Mouse (Mus musculus): ENCODE data around the gene Poldip2. TPM values are rescaled to one million over a fixed set of nuclear protein-coding genes. Genes with fewer than 3 reads are reported as not detected.

Poldip2 gene
- polyA plus RNA-seq, 1 experiment from 2014 or later, result 192 TPM

- H3K27me3 ChIP-seq (ENCODE audit: insufficient read depth, low read length), result no peaks in the 10 kb centered on the region
- H3K4me2 ChIP-seq (replicated peaks; ENCODE audit: low read depth, low read length), result peak within 1 kb of the TSS; percentile 74
- H3K36me3 ChIP-seq (ENCODE audit: insufficient read depth, low read length), result no peaks in the 10 kb centered on the region; the same call in 1 of the 2 replicates
- ATAC-seq (ENCODE audit: low FRiP score, low TSS enrichment), result peak; percentile 100
- H3K27ac ChIP-seq (ENCODE audit: low read length), result peak within 1 kb of the TSS; percentile 77
- peak within 1 kb of the TSS; percentile 71 for H3K4me3 ChIP-seq (ENCODE audit: low read length)
- peaks cover 13% of the 10 kb centered on the region for H3K4me1 ChIP-seq (ENCODE audit: insufficient read depth, low read length)
- H3K9me3 ChIP-seq (ENCODE audit: low read length), result peaks cover 3% of the 10 kb centered on the region; the same call in 1 of the 2 replicates
- under 1% methylated on average over 60 of the region's 60 CpGs for WGBS
- peak within 1 kb of the TSS; percentile 80 for H3K9ac ChIP-seq (replicated peaks; ENCODE audit: low read length)
Observed at GRCm38 (mm10) chr11:78550168-78551058, 38.4 kb downstream of the Poldip2 start, which contains the start of gene Tmem97. Gene Tmem97, minus strand, starts transcription at chr11:78550777.

DNA sequence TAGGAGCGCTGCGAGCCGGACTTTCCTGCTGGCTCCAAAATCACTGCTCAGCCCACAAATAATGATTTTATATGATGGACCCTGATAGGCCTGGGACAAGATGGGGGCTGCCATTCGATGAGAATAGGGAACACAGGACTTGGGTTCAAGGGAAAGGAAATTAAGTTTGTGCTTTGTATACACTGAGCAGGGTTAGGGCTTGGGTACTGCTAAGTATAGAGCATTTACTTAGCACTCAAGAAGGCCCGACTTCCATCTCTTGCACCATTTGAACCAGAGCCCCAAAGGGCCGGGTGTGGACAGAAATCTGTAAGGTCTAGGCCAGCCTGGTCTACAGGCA lies 39.0 kb downstream of the Poldip2 start:
- peak overlapping the region; percentile 71 for H3K4me3 ChIP-seq (ENCODE audit: low read length)
- ATAC-seq (ENCODE audit: low FRiP score, low TSS enrichment), result peak; percentile 28
- 36% methylated on average over 6 of the region's 6 CpGs for WGBS

DNA sequence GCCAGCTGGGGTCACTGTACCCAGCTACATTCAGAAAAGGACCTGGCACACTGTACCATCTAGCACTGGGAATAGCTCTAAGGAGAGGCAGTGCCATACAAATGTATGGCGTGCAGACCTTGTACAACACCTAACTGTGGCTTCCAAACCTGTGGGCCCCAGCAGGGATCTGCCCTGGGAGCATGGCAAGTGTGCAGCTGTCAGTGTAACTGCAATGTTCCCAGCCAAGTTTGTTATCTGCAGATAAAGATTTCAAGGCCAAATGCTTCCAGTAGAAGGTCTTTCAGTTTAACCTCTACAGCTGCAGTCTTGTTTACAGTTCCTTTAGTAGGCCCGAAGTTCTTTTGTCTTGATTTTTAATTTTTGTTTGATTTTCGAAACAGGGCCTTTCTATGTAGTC lies 43.6 kb downstream of the Poldip2 start:
- Histone ChIP-seq H3K27me3 (ENCODE audit: insufficient read depth, low read length) (no peaks in the 10 kb centered on the region), H3K9ac (replicated peaks; ENCODE audit: low read length) (no peak overlapping the region), H3K27ac (ENCODE audit: low read length) (no peak overlapping the region), H3K4me1 (ENCODE audit: insufficient read depth, low read length) (no peaks in the 10 kb centered on the region), H3K4me2 (replicated peaks; ENCODE audit: low read depth, low read length) (no peak overlapping the region), H3K36me3 (ENCODE audit: insufficient read depth, low read length) (no peaks in the 10 kb centered on the region), H3K4me3 (ENCODE audit: low read length) (no peak overlapping the region), H3K9me3 (ENCODE audit: low read length) (peaks cover 3% of the 10 kb centered on the region; the same call in 1 of the 2 replicates)
- 77% methylated on average over 3 of the region's 3 CpGs for WGBS
- ATAC-seq (ENCODE audit: low FRiP score, low TSS enrichment), result no peak

More for the DNA sequence above, 39.0 kb downstream of the Poldip2 start:
- H3K27ac ChIP-seq (ENCODE audit: low read length), result peak overlapping the region; percentile 64
- peaks cover 3% of the 10 kb centered on the region; the same call in 1 of the 2 replicates for H3K9me3 ChIP-seq (ENCODE audit: low read length)
- peak overlapping the region; percentile 80 for H3K9ac ChIP-seq (replicated peaks; ENCODE audit: low read length)
- H3K27me3 ChIP-seq (ENCODE audit: insufficient read depth, low read length), result no peaks in the 10 kb centered on the region
- H3K36me3 ChIP-seq (ENCODE audit: insufficient read depth, low read length), result no peaks in the 10 kb centered on the region
- H3K4me1 ChIP-seq (ENCODE audit: insufficient read depth, low read length), result peaks cover 13% of the 10 kb centered on the region
- H3K4me2 ChIP-seq (replicated peaks; ENCODE audit: low read depth, low read length), result peak overlapping the region; percentile 74

DNA sequence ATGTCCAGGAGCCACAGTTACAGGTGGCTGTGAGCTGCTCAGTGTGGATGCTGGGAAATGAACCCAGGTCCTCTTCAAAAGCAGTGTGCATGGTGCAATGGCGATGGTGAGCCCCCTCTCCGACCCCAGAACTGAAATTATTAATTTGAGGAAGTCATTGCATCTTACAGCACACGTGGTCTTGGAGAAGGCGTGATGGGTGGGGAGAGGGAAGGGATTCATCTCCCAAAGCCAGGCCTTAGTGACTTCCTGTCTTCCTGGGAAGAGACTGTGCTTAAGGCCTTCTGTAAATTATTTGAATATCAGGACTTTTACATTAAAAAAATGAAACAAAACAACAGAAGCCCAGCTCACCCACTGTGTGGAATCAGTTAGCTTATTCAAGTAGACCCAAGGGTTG lies 44.1 kb downstream of the Poldip2 start:
- H3K4me2 ChIP-seq (replicated peaks; ENCODE audit: low read depth, low read length), result no peak overlapping the region
- no peak for ATAC-seq (ENCODE audit: low FRiP score, low TSS enrichment)
- no peaks in the 10 kb centered on the region for H3K4me1 ChIP-seq (ENCODE audit: insufficient read depth, low read length)
- H3K9me3 ChIP-seq (ENCODE audit: low read length), result peaks cover 3% of the 10 kb centered on the region; the same call in 1 of the 2 replicates
- no peaks in the 10 kb centered on the region for H3K36me3 ChIP-seq (ENCODE audit: insufficient read depth, low read length)
- WGBS, result 71% methylated on average over 4 of the region's 4 CpGs
- no peak overlapping the region for H3K9ac ChIP-seq (replicated peaks; ENCODE audit: low read length)
- no peak overlapping the region for H3K27ac ChIP-seq (ENCODE audit: low read length)
- H3K27me3 ChIP-seq (ENCODE audit: insufficient read depth, low read length), result no peaks in the 10 kb centered on the region
- H3K4me3 ChIP-seq (ENCODE audit: low read length), result no peak overlapping the region

DNA sequence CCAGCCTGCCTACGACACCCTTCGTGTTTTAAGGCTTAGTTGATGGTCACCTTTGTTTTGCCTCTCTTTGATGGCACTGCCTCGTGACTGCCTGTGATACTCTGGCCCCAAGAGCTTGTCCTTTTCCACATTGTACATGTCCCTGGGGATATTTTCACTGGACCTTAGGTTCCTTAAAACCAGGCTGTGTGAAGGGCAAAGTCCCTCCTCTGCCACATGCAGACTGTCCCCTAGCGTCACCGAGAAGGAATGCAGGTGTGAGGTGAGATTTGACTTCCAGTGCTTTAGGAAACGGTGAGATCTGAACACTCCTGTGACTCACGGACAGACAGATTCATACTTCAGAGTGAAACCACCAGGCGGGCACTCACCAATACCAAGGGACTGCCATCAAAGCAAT lies 45.2 kb downstream of the Poldip2 start:
- Histone ChIP-seq H3K9me3 (ENCODE audit: low read length) (peaks cover 3% of the 10 kb centered on the region; the same call in 1 of the 2 replicates), H3K4me2 (replicated peaks; ENCODE audit: low read depth, low read length) (no peak overlapping the region), H3K4me3 (ENCODE audit: low read length) (no peak overlapping the region), H3K36me3 (ENCODE audit: insufficient read depth, low read length) (no peaks in the 10 kb centered on the region), H3K27ac (ENCODE audit: low read length) (no peak overlapping the region), H3K27me3 (ENCODE audit: insufficient read depth, low read length) (no peaks in the 10 kb centered on the region), H3K4me1 (ENCODE audit: insufficient read depth, low read length) (no peaks in the 10 kb centered on the region), H3K9ac (replicated peaks; ENCODE audit: low read length) (no peak overlapping the region)
- no peak for ATAC-seq (ENCODE audit: low FRiP score, low TSS enrichment)
- WGBS, result 51% methylated on average over 8 of the region's 8 CpGs

- peak; percentile 73 for ATAC-seq (ENCODE audit: low FRiP score, low TSS enrichment)
- H3K4me3 ChIP-seq (ENCODE audit: low read length), result no peak overlapping the region
- no peaks in the 10 kb centered on the region for H3K4me1 ChIP-seq (ENCODE audit: insufficient read depth, low read length)
- no peak overlapping the region for H3K9ac ChIP-seq (replicated peaks; ENCODE audit: low read length)
- no peak overlapping the region for H3K27ac ChIP-seq (ENCODE audit: low read length)
- H3K4me2 ChIP-seq (replicated peaks; ENCODE audit: low read depth, low read length), result no peak overlapping the region
- 13% methylated on average over 4 of the region's 4 CpGs for WGBS
- no peaks in the 10 kb centered on the region for H3K36me3 ChIP-seq (ENCODE audit: insufficient read depth, low read length)
- H3K9me3 ChIP-seq (ENCODE audit: low read length), result no peaks in the 10 kb centered on the region
- H3K27me3 ChIP-seq (ENCODE audit: insufficient read depth, low read length), result no peaks in the 10 kb centered on the region
Observed at GRCm38 (mm10) chr11:78560447-78560846, 48.5 kb downstream of the Poldip2 start.

DNA sequence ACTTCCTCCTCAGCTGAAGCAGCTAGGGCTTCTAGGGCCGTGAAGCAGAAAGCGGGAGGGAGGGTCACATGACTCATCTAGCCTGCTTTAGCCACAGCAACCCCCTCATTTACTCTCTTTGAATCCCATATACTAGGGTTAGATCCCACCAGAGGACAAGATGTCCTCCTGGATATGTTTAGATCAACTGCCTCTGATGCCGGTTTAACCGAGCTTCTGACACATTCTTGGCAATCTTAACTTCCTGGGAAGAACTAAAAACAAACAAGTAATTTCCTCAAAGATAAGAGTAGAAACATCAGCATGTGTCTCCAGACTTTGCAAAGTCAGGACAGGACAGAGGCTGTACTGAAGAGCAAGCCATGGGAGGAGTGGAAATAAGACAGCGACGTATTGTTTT lies 54.8 kb downstream of the Poldip2 start:
- Histone ChIP-seq H3K4me2 (replicated peaks; ENCODE audit: low read depth, low read length) (no peak overlapping the region), H3K36me3 (ENCODE audit: insufficient read depth, low read length) (0 out of 2 replicates have a peak, but pooled peaks cover 14% of the 10 kb centered on the region), H3K9me3 (ENCODE audit: low read length) (no peaks in the 10 kb centered on the region), H3K4me1 (ENCODE audit: insufficient read depth, low read length) (peaks cover 7% of the 10 kb centered on the region; the same call in 1 of the 2 replicates), H3K27ac (ENCODE audit: low read length) (peak overlapping the region; percentile 80), H3K4me3 (ENCODE audit: low read length) (no peak overlapping the region), H3K9ac (replicated peaks; ENCODE audit: low read length) (no peak overlapping the region), H3K27me3 (ENCODE audit: insufficient read depth, low read length) (no peaks in the 10 kb centered on the region)
- whole genome bisulfite sequencing, result 31% methylated on average over 6 of the region's 6 CpGs
- ATAC-seq (ENCODE audit: low FRiP score, low TSS enrichment), result peak; percentile 85

GRCm38 (mm10) chr11:78567614-78568013 lies 55.6 kb downstream of the Poldip2 start:
- Histone ChIP-seq H3K9ac (replicated peaks; ENCODE audit: low read length) (no peak overlapping the region), H3K36me3 (ENCODE audit: insufficient read depth, low read length) (peaks cover 20% of the 10 kb centered on the region; the same call in 1 of the 2 replicates), H3K4me1 (ENCODE audit: insufficient read depth, low read length) (peaks cover 7% of the 10 kb centered on the region; the same call in 1 of the 2 replicates), H3K27me3 (ENCODE audit: insufficient read depth, low read length) (no peaks in the 10 kb centered on the region), H3K9me3 (ENCODE audit: low read length) (no peaks in the 10 kb centered on the region), H3K4me3 (ENCODE audit: low read length) (no peak overlapping the region), H3K4me2 (replicated peaks; ENCODE audit: low read depth, low read length) (no peak overlapping the region), H3K27ac (ENCODE audit: low read length) (no peak overlapping the region)
- WGBS, result 70% methylated on average over 6 of the region's 6 CpGs
- no peak for ATAC-seq (ENCODE audit: low FRiP score, low TSS enrichment)

DNA sequence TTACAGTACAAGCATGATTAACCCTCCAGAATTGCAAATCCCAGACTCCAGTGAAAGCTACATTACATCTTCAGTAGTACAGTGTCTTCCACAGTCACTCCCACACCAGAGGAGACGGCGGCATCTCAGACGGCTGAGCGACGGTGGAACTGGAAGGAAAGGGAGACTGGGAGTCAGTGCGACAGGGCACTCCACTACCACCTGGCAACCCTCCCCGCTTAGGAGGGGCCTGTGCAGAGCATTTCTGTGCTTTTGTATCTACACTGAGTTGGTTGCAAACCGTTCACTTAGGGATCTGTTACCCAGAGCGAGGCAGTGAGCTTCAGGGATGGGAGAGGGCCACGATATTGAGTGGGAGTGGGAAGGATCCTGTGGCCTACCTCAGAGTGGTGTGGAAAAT lies 56.8 kb downstream of the Poldip2 start:
- H3K4me2 ChIP-seq (replicated peaks; ENCODE audit: low read depth, low read length), result no peak overlapping the region
- H3K9ac ChIP-seq (replicated peaks; ENCODE audit: low read length), result no peak overlapping the region
- 67% methylated on average over 10 of the region's 10 CpGs for WGBS
- no peaks in the 10 kb centered on the region for H3K9me3 ChIP-seq (ENCODE audit: low read length)
- peaks cover 7% of the 10 kb centered on the region; the same call in 1 of the 2 replicates for H3K4me1 ChIP-seq (ENCODE audit: insufficient read depth, low read length)
- no peak overlapping the region for H3K4me3 ChIP-seq (ENCODE audit: low read length)
- no peak for ATAC-seq (ENCODE audit: low FRiP score, low TSS enrichment)
- H3K27me3 ChIP-seq (ENCODE audit: insufficient read depth, low read length), result no peaks in the 10 kb centered on the region
- H3K27ac ChIP-seq (ENCODE audit: low read length), result no peak overlapping the region
- H3K36me3 ChIP-seq (ENCODE audit: insufficient read depth, low read length), result peaks cover 23% of the 10 kb centered on the region

DNA sequence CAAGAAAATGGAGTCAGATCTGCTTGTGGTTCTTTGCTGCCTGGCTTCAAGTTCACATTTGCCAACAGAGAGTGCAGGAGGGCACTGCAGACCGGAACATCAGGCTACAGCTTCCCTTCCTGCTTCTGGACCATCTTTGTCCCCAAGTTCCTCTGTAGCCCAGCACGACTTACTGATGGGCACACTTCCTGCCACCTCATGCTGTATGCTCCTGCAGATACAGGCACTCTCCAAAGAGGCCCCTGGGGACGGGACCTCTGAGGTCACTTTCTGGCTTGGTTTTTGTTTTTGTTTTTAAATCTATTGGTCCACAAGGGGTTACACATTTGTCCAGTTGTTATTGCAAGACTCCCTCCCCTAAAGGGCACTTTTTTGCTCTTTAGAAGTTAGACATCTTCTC lies 57.8 kb downstream of the Poldip2 start:
- no peak overlapping the region for H3K9ac ChIP-seq (replicated peaks; ENCODE audit: low read length)
- no peaks in the 10 kb centered on the region for H3K27me3 ChIP-seq (ENCODE audit: insufficient read depth, low read length)
- H3K27ac ChIP-seq (ENCODE audit: low read length), result no peak overlapping the region
- peaks cover 7% of the 10 kb centered on the region; the same call in 1 of the 2 replicates for H3K4me1 ChIP-seq (ENCODE audit: insufficient read depth, low read length)
- H3K36me3 ChIP-seq (ENCODE audit: insufficient read depth, low read length), result peaks cover 25% of the 10 kb centered on the region
- no peak for ATAC-seq (ENCODE audit: low FRiP score, low TSS enrichment)
- H3K4me2 ChIP-seq (replicated peaks; ENCODE audit: low read depth, low read length), result no peak overlapping the region
- WGBS, result 47% methylated on average over 3 of the region's 3 CpGs
- no peak overlapping the region for H3K4me3 ChIP-seq (ENCODE audit: low read length)
- H3K9me3 ChIP-seq (ENCODE audit: low read length), result no peaks in the 10 kb centered on the region

Data from kidney, embryonic 16.5 days (tissue).